Mouse (Mus musculus) heart, adult 2 months (tissue): Measurements from ENCODE around the gene Gm11168. TPM values are rescaled to one million over a fixed set of nuclear protein-coding genes. Genes with fewer than 3 reads are reported as not detected.
"Not testable (repeated sequence)": the region's sequence is repeated elsewhere in the genome, so short reads cannot be mapped to it uniquely, and the experiment has no call there.

Experiments
- DNase-seq, 2 experiments: peaks; one replicate each; pipeline ENCODE4 v3.0.0; 2021
- H3K27ac ChIP-seq: fragments of 200-600 bp; 2 replicates; pipeline ENCODE4 v1.8.1; 2022
- H3K27me3 ChIP-seq: fragments of 200-500 bp; 2 replicates; pipeline ENCODE4 v1.6.1; 2012; ENCODE audit warnings: mild to moderate bottlenecking, low read length, inconsistent platforms, mixed read lengths; ENCODE audit not compliant: control insufficient read depth, insufficient read depth
- H3K36me3 ChIP-seq: fragments of 200-500 bp; 2 replicates; pipeline ENCODE4 v1.6.1; 2012; ENCODE audit warnings: low read length, inconsistent platforms; ENCODE audit not compliant: control insufficient read depth, insufficient read depth
- H3K4me1 ChIP-seq: fragments of 200-500 bp; 2 replicates; pipeline ENCODE4 v1.6.1; 2011; ENCODE audit warnings: low read length; ENCODE audit not compliant: control insufficient read depth, insufficient read depth
- H3K4me3 ChIP-seq: fragments of 200-600 bp; 2 replicates; pipeline ENCODE4 v1.8.1; 2022
- H3K79me2 ChIP-seq: fragments of 200-500 bp; replicated peaks from 2 replicates; pipeline ENCODE4 v1.6.1; 2012; ENCODE audit warnings: mild to moderate bottlenecking, inconsistent platforms, low read length, moderate library complexity, mixed read lengths; ENCODE audit not compliant: control insufficient read depth, insufficient read depth
- H3K9ac ChIP-seq: fragments of 200-500 bp; 2 replicates; pipeline ENCODE4 v1.6.1; 2012; ENCODE audit warnings: low read depth, mild to moderate bottlenecking, control low read depth, inconsistent platforms, low read length, mixed read lengths
- WGBS: fragments of 180-500 bp; shearing (Covaris S2); methylation state at CpG from one replicate; pipeline ENCODE4 v1.1.7; 2018; 5-methylcytosine and 5-hydroxymethylcytosine counted together
- intact Hi-C: fragments of 180-260 bp; cut with DNase I; formaldehyde crosslinking; loops from one replicate; pipeline ENCODE4 v1.15.1; 2025
- microRNA-seq, 2 experiments: library from miRNA; unstranded; fragments of <30 nt; microRNA quantifications; one replicate each; pipeline ENCODE4 v1.2.0; 2021
- polyA plus RNA-seq: library from polyadenylated mRNA; depleted of rRNA; stranded (reverse); fragments of >200 nt; gene quantifications from 2 replicates; pipeline ENCODE4 v1.2.3, GENCODE M21; 2012; rRNA removed
- total RNA-seq, 2 experiments: library from RNA; stranded (reverse); gene quantifications; 2 replicates each; pipeline ENCODE4 v1.2.3; 2021

Gene Gm11168
- total and polyA plus RNA-seq, 3 experiments: not detected

GRCm38 (mm10) chr9:3036577-3036976 is 33.4 kb downstream of the Gm11168 start, which contains the start of gene Gm10715:
TSS of gene Gm10715 (plus strand) at chr9:3036877.
- H3K27ac ChIP-seq, H3K4me3 ChIP-seq, H3K27me3 ChIP-seq, H3K79me2 ChIP-seq, intact Hi-C loops, H3K36me3 ChIP-seq, H3K4me1 ChIP-seq, DNase-seq, H3K9ac ChIP-seq: not testable (repeated sequence)
- 78% methylated on average over 8 of the region's 8 CpGs for WGBS

GRCm38 (mm10) chr9:3038161-3038560 is 35.0 kb downstream of the Gm11168 start:
- H3K79me2 ChIP-seq, H3K4me1 ChIP-seq, H3K9ac ChIP-seq, DNase-seq, H3K27me3 ChIP-seq, H3K36me3 ChIP-seq, intact Hi-C loops, H3K27ac ChIP-seq, H3K4me3 ChIP-seq: not testable (repeated sequence)
- 65% methylated on average over 4 of the region's 4 CpGs for WGBS

Small RNAs within 50 kb of the gene (microRNA-seq; reads per million reads assigned to microRNA genes)
- gene Mir101c: 0 reads per million in 2 experiments

Other genes starting within 250 kb of the Gm11168 start
- gene Gm10722, start 2.4 kb upstream of the Gm11168 start, total RNA-seq: not detected
- not detected in 2 replicates for gene Gm10722, start 2.4 kb upstream of the Gm11168 start, polyA plus RNA-seq
- under 1 TPM in 1 of 2 experiments, not detected in 1; 0.63 TPM for gene Gm10721, start 9.8 kb downstream of the Gm11168 start, total RNA-seq
- gene Gm10721, start 9.8 kb downstream of the Gm11168 start, polyA plus RNA-seq: not detected in 2 replicates
- gene Gm10720, start 12.3 kb downstream of the Gm11168 start, total RNA-seq: not detected
- not detected in 2 replicates for gene Gm10720, start 12.3 kb downstream of the Gm11168 start, polyA plus RNA-seq
- gene Gm10719, start 14.1 kb downstream of the Gm11168 start, total RNA-seq: not detected
- gene Gm10719, start 14.1 kb downstream of the Gm11168 start, polyA plus RNA-seq: not detected in 2 replicates
- gene Gm10718, start 20.2 kb downstream of the Gm11168 start, total RNA-seq: under 1 TPM; 0.60 to 0.75 TPM
- not detected in 2 replicates for gene Gm10718, start 20.2 kb downstream of the Gm11168 start, polyA plus RNA-seq
- under 1 TPM in 1 of 2 experiments, not detected in 1; 0.39 TPM for gene Gm10717, start 22.1 kb downstream of the Gm11168 start, total RNA-seq
- gene Gm10717, start 22.1 kb downstream of the Gm11168 start, polyA plus RNA-seq: not detected in 2 replicates
- gene Gm17535, start 31.3 kb downstream of the Gm11168 start, total RNA-seq: not detected
- not detected in 2 replicates for gene Gm17535, start 31.3 kb downstream of the Gm11168 start, polyA plus RNA-seq
- gene Gm10715, start 33.5 kb downstream of the Gm11168 start, total RNA-seq: not detected
- not detected in 2 replicates for gene Gm10715, start 33.5 kb downstream of the Gm11168 start, polyA plus RNA-seq